Mouse (Mus musculus) limb, embryonic 10.5 days (tissue): Measurements from ENCODE around the gene Fam172a. TPM values are rescaled to one million over a fixed set of nuclear protein-coding genes. Genes with fewer than 3 reads are reported as not detected.

Experiments used
- DNase-seq: peaks from one replicate; pipeline ENCODE4 v3.0.0-alpha.2; 2017; ENCODE audit warnings: low spot score
- H3K27ac ChIP-seq: fragments of 300-500 bp; sonication (generic); 2 replicates; pipeline ENCODE4 v1.5.1; 2016; ENCODE audit warnings: mild to moderate bottlenecking
- H3K27me3 ChIP-seq: fragments of 300-500 bp; sonication (generic); 2 replicates; pipeline ENCODE4 v1.6.1; 2016; ENCODE audit warnings: low read depth, mild to moderate bottlenecking; ENCODE audit not compliant: poor library complexity, severe bottlenecking
- H3K36me3 ChIP-seq: fragments of 300-500 bp; sonication (generic); 2 replicates; pipeline ENCODE4 v1.6.1; 2016; ENCODE audit warnings: mild to moderate bottlenecking, moderate library complexity
- H3K4me1 ChIP-seq: fragments of 300-500 bp; sonication (generic); 2 replicates; pipeline ENCODE4 v1.6.1; 2016
- H3K4me3 ChIP-seq: fragments of 300-500 bp; sonication (generic); 2 replicates; pipeline ENCODE4 v1.5.1; 2016; ENCODE audit warnings: mild to moderate bottlenecking, moderate library complexity
- H3K9me3 ChIP-seq: fragments of 300-500 bp; sonication (generic); replicated peaks from 2 replicates; pipeline ENCODE4 v1.6.1; 2016; ENCODE audit warnings: mild to moderate bottlenecking
- WGBS: fragments of 180-500 bp; shearing (Covaris S2); methylation state at CpG from one replicate; pipeline ENCODE4 v1.1.7; 2016; 5-methylcytosine and 5-hydroxymethylcytosine counted together
- polyA plus RNA-seq: library from polyadenylated mRNA; unstranded; fragments of >200 nt; fragmentation: Nextera tagmentation; extraction: Ambion mirVana; gene quantifications from 2 replicates; pipeline ENCODE4 v1.2.1, GENCODE M21; 2016

Fam172a gene
- polyA plus RNA-seq, 1 experiment from 2014 or later: 20.6 TPM

DNA sequence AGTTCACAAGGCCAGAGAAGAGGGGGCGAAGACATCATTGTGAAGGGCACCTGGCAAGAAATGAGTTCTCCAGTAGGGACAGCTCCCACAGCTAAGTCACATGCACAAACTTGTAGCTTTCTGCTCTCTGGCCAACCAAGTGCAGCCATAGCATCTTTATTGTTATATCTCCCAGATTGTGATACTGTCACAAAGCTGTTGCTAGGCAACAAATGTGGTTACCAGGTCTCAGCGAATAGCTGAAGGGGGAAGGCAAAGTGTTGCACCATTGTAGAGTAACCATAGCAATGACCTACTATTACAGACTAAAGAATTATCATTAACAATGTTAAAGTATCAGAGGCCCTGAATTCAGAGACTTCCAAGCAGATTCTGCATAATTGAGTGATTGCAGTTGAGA, 460.3 kb downstream of the Fam172a start:
- H3K4me1 ChIP-seq: peaks cover 12% of the 10 kb centered on the region; the same call in 1 of the 2 replicates
- H3K9me3 ChIP-seq: no peaks in the 10 kb centered on the region
- H3K4me3 ChIP-seq: no peak overlapping the region
- WGBS: 57% methylated on average over 2 of the region's 2 CpGs
- no peaks in the 10 kb centered on the region for H3K36me3 ChIP-seq
- H3K27ac ChIP-seq: no peak overlapping the region
- no peak for DNase-seq
- H3K27me3 ChIP-seq: peaks cover 59% of the 10 kb centered on the region

GRCm38 (mm10) chr13:78163087-78163958, 461.5 kb downstream of the Fam172a start:
- Histone ChIP-seq H3K27ac (peak overlapping the region; percentile 74), H3K36me3 (no peaks in the 10 kb centered on the region), H3K9me3 (no peaks in the 10 kb centered on the region), H3K4me1 (peaks cover 12% of the 10 kb centered on the region; the same call in 1 of the 2 replicates), H3K4me3 (peak overlapping the region; percentile 66), H3K27me3 (peaks cover 70% of the 10 kb centered on the region)
- WGBS: under 1% methylated on average over 86 of the region's 86 CpGs
- peak; percentile 82 for DNase-seq

- no peak overlapping the region for H3K4me3 ChIP-seq
- H3K27ac ChIP-seq: no peak overlapping the region
- peaks cover 87% of the 10 kb centered on the region for H3K27me3 ChIP-seq
- H3K36me3 ChIP-seq: no peaks in the 10 kb centered on the region
- peaks cover 12% of the 10 kb centered on the region; the same call in 1 of the 2 replicates for H3K4me1 ChIP-seq
- DNase-seq: no peak
- no peaks in the 10 kb centered on the region for H3K9me3 ChIP-seq
These were observed 463.1 kb downstream of the Fam172a start for GRCm38 (mm10) chr13:78164941-78165340.

- Histone ChIP-seq H3K4me3 (no peak overlapping the region), H3K27ac (no peak overlapping the region), H3K4me1 (peaks cover 7% of the 10 kb centered on the region; the same call in 1 of the 2 replicates), H3K27me3 (peaks cover 95% of the 10 kb centered on the region), H3K36me3 (no peaks in the 10 kb centered on the region), H3K9me3 (no peaks in the 10 kb centered on the region)
- no peak for DNase-seq
- WGBS: 44% methylated on average over 4 of the region's 4 CpGs
These were observed 466.3 kb downstream of the Fam172a start for GRCm38 (mm10) chr13:78168166-78168565.

- Histone ChIP-seq H3K36me3 (no peaks in the 10 kb centered on the region), H3K27me3 (peaks cover 99% of the 10 kb centered on the region), H3K4me3 (no peak overlapping the region), H3K9me3 (no peaks in the 10 kb centered on the region), H3K27ac (no peak overlapping the region), H3K4me1 (peaks cover 6% of the 10 kb centered on the region; the same call in 1 of the 2 replicates)
- under 1% methylated on average over 15 of the region's 15 CpGs for WGBS
- DNase-seq: peak; percentile 68
These were observed 469.5 kb downstream of the Fam172a start for GRCm38 (mm10) chr13:78171320-78171719.

DNA sequence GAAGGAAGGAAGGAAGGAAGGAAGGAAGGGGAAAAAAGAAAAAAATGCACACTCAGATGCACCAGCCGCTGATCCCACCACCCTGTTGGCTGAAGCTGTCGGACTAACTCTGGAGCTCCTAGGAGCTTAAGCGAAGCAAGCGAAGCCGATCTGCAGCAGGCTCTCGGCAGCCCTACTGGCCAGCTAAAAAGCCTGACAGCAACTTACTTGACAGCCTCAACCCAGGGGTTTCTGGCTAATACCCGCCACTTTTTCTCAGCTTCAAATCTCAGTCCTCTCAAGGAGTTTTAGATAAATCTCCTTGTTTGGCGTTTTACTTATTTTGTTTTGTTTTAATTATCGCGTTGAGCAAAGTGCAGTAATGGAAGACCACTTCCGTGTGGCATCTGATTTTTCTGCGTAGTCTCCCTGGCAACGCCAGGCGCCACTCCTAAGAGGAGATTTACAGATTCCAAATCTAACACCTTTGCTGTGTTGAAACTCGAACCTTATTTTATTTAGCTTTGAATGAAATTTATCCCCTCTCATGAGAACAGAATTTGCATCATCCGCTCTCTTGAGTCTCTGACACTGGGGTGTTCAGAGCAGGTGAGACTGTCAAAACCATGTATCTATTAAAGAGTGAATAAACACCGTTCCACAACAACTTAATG, 470.3 kb downstream of the Fam172a start:
- H3K27ac ChIP-seq: no peak overlapping the region
- no peak overlapping the region for H3K4me3 ChIP-seq
- H3K9me3 ChIP-seq: no peaks in the 10 kb centered on the region
- WGBS: 2% methylated on average over 17 of the region's 17 CpGs
- DNase-seq: no peak
- peaks cover 99% of the 10 kb centered on the region for H3K27me3 ChIP-seq
- H3K36me3 ChIP-seq: no peaks in the 10 kb centered on the region
- peaks cover 6% of the 10 kb centered on the region; the same call in 1 of the 2 replicates for H3K4me1 ChIP-seq

DNA sequence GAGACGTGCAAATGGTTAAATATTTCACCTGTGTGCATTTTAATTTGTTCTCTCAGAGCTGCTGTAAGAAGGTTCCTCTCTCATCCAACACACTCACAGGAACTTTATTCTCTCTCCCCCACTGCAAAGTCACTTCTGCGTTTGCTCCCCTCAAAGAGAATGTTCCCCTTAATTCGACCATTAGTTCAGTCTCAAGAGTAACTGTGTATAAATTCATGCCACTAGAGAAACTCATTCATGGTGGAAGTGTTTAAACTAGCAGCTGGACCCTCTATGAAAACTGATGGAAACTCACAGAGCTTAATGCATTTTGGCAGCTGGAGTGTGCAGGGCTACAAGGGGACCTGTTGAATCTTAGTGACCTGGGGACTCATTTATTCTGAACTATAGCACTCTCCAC, 471.0 kb downstream of the Fam172a start:
- DNase-seq: no peak
- no peak overlapping the region for H3K4me3 ChIP-seq
- WGBS: 1% methylated on average over 3 of the region's 3 CpGs
- H3K27me3 ChIP-seq: peaks cover 99% of the 10 kb centered on the region
- peaks cover 8% of the 10 kb centered on the region; the same call in 1 of the 2 replicates for H3K4me1 ChIP-seq
- H3K36me3 ChIP-seq: no peaks in the 10 kb centered on the region
- no peak overlapping the region for H3K27ac ChIP-seq
- H3K9me3 ChIP-seq: no peaks in the 10 kb centered on the region

- no peak overlapping the region for H3K4me3 ChIP-seq
- H3K4me1 ChIP-seq: peaks cover 13% of the 10 kb centered on the region
- H3K27ac ChIP-seq: no peak overlapping the region
- WGBS: 3% methylated on average over 3 of the region's 3 CpGs
- H3K9me3 ChIP-seq: no peaks in the 10 kb centered on the region
- no peaks in the 10 kb centered on the region for H3K36me3 ChIP-seq
- no peak for DNase-seq
- H3K27me3 ChIP-seq: peaks cover 99% of the 10 kb centered on the region
These were observed 472.4 kb downstream of the Fam172a start for GRCm38 (mm10) chr13:78174191-78174590.

DNA sequence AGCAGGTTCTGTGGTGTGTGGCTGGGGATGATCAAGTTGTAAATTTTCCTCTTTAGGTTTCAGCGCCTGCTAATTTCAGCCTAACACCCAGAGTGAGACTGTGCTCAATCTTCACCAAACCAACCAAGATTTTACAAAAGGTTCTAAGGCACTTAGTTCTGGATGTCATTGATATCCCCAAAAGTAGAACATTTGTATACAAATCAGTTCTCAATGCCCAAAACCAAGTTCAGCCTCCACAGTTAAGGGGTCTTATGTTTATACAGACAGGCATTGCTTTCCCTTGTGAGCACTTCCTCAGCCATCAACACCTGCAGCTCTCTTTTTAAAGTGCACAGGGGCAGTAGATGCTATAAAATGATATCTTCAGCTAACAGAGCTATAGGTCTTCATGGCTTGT, 473.1 kb downstream of the Fam172a start:
- Histone ChIP-seq H3K9me3 (no peaks in the 10 kb centered on the region), H3K27me3 (peaks cover 99% of the 10 kb centered on the region), H3K4me3 (no peak overlapping the region), H3K4me1 (peaks cover 20% of the 10 kb centered on the region), H3K27ac (no peak overlapping the region), H3K36me3 (no peaks in the 10 kb centered on the region)
- WGBS: 0% methylated on average over 1 of the region's 1 CpGs
- DNase-seq: no peak

GRCm38 (mm10) chr13:78175821-78176380, 474.1 kb downstream of the Fam172a start:
- H3K36me3 ChIP-seq: no peaks in the 10 kb centered on the region
- no peak overlapping the region for H3K27ac ChIP-seq
- H3K4me1 ChIP-seq: peaks cover 22% of the 10 kb centered on the region
- peaks cover 99% of the 10 kb centered on the region for H3K27me3 ChIP-seq
- no peak for DNase-seq
- H3K9me3 ChIP-seq: no peaks in the 10 kb centered on the region
- 3% methylated on average over 8 of the region's 8 CpGs for WGBS
- H3K4me3 ChIP-seq: no peak overlapping the region

DNA sequence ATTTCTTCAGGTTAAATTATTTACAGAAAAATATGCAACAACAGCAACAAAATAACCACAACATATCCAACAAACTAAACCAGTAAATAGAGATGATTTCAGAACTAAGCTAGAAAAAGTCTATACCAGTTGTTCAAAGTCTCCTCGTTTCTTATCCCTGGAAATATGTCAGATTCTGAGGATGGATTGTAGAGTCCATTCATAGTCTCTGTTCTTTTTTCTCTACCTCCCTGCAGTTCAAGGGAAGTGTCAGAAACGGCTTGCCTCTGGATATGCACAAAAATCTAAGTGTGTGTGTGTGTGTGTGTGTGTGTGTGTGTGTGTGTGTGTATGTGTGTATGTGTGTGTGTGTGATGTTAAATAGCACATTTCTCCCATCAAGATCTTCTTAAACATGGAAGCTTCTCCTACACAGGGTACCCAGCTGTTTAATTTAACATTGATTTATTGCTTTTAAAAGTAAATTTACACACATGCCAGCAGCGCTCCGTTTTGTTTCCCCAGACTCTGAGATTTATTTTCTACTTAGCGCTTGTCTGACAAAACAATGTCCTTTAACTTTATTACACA, 475.6 kb downstream of the Fam172a start:
- DNase-seq: no peak
- no peaks in the 10 kb centered on the region for H3K36me3 ChIP-seq
- no peaks in the 10 kb centered on the region for H3K9me3 ChIP-seq
- no peak overlapping the region for H3K27ac ChIP-seq
- H3K27me3 ChIP-seq: peaks cover 99% of the 10 kb centered on the region
- peaks cover 38% of the 10 kb centered on the region for H3K4me1 ChIP-seq
- 5% methylated on average over 5 of the region's 5 CpGs for WGBS
- H3K4me3 ChIP-seq: no peak overlapping the region

- WGBS: 3% methylated on average over 1 of the region's 1 CpGs
- no peaks in the 10 kb centered on the region for H3K9me3 ChIP-seq
- no peak overlapping the region for H3K27ac ChIP-seq
- no peak overlapping the region for H3K4me3 ChIP-seq
- DNase-seq: no peak
- peaks cover 44% of the 10 kb centered on the region for H3K4me1 ChIP-seq
- no peaks in the 10 kb centered on the region for H3K36me3 ChIP-seq
- H3K27me3 ChIP-seq: peaks cover 99% of the 10 kb centered on the region
These were observed 476.2 kb downstream of the Fam172a start for GRCm38 (mm10) chr13:78178021-78178420.

DNA sequence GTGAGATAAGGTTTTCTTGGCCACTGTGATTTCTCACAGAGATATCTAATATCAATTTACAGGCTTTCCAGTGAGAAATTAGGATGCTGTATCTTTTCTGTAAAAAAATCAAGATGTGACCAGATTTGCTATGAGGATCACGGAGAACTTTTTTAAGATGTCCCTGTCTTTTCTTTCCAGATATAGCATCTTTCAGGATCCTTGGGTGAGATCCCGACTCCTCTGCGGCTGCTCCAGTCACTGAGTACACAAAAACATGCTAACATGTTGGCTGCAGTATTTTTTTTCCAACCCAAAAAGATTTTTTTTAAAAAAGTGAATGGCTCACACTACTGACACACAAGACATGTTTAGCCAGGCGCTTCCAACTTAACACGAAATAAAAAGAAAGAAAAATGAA, 476.9 kb downstream of the Fam172a start:
- Histone ChIP-seq H3K36me3 (no peaks in the 10 kb centered on the region), H3K9me3 (no peaks in the 10 kb centered on the region), H3K4me1 (peaks cover 46% of the 10 kb centered on the region), H3K27me3 (peaks cover 99% of the 10 kb centered on the region), H3K4me3 (peak overlapping the region; percentile 51), H3K27ac (no peak overlapping the region)
- WGBS: 6% methylated on average over 5 of the region's 5 CpGs
- DNase-seq: no peak
